18 mouse cellular contexts compared by ENCODE assay signal in genomic region chr3:41957385-41957784, GRCm38 (mm10).
DNase-seq lines count a peak whose midpoint lies in the region; ATAC-seq and TF ChIP-seq lines count a peak whose summit lies in the region.
"Had no signal": no experiment of that assay in that cellular context is flagged by ENCODE, and none has a peak within 500 bp of the region (broad histone marks: within the 10 kb centered on the region; RNA-seq: fewer than 3 reads in every experiment).

No protein-coding gene starts in this region.

- H3K4me1 ChIP-seq in kidney, embryonic 16.5 days (ENCODE audit: insufficient read depth, low read length), result no peaks in the 10 kb centered on the region
- no peaks in the 10 kb centered on the region for H3K4me1 ChIP-seq in embryonic facial prominence, embryonic 10.5 days
- H3K4me1 ChIP-seq in limb, embryonic 14.5 days (ENCODE audit: control insufficient read depth, insufficient read depth, low read length), result peaks cover 14% of the 10 kb centered on the region
- no peaks in the 10 kb centered on the region for H3K4me1 ChIP-seq in kidney, embryonic 15.5 days
- H3K4me1 ChIP-seq: intestine, embryonic 15.5 days; liver, embryonic 12.5 days; lung, embryonic 15.5 days; megakaryocyte, embryonic 14.5 days had no signal

- no peak overlapping the region for H3K9ac ChIP-seq in kidney, embryonic 16.5 days (replicated peaks; ENCODE audit: low read length)
- no peak overlapping the region for H3K9ac ChIP-seq in limb, embryonic 14.5 days (ENCODE audit: low read depth, low read length, severe bottlenecking)
- H3K9ac ChIP-seq in kidney, embryonic 15.5 days, result no peak overlapping the region
- H3K9ac ChIP-seq: forebrain, postnatal 0 days; intestine, embryonic 15.5 days; liver, embryonic 12.5 days; lung, embryonic 15.5 days had no signal

- 52% methylated on average over 3 of the region's 3 CpGs for WGBS in kidney, embryonic 16.5 days
- WGBS in embryonic facial prominence, embryonic 10.5 days, result 35% methylated on average over 3 of the region's 3 CpGs
- WGBS in limb, embryonic 14.5 days, result 22% methylated on average over 3 of the region's 3 CpGs
- WGBS in kidney, embryonic 15.5 days, result 44% methylated on average over 3 of the region's 3 CpGs

- ATAC-seq in kidney, embryonic 16.5 days (ENCODE audit: low FRiP score, low TSS enrichment), result no peak
- ATAC-seq in limb, embryonic 14.5 days (ENCODE audit: low FRiP score, low read depth), result no peak
- ATAC-seq in kidney, embryonic 15.5 days (replicated peaks; ENCODE audit: low FRiP score), result no peak
- ATAC-seq: forebrain, postnatal 0 days; intestine, embryonic 15.5 days; liver, embryonic 12.5 days had no signal

- H3K9me3 ChIP-seq in kidney, embryonic 16.5 days (ENCODE audit: low read length), result no peaks in the 10 kb centered on the region
- no peaks in the 10 kb centered on the region for H3K9me3 ChIP-seq in embryonic facial prominence, embryonic 10.5 days
- no peaks in the 10 kb centered on the region for H3K9me3 ChIP-seq in limb, embryonic 14.5 days (ENCODE audit: control insufficient read depth, low read length)
- H3K9me3 ChIP-seq in kidney, embryonic 15.5 days (replicated peaks), result no peaks in the 10 kb centered on the region
- H3K9me3 ChIP-seq: intestine, embryonic 15.5 days; liver, embryonic 12.5 days; lung, embryonic 15.5 days had no signal

- no peak overlapping the region for H3K4me3 ChIP-seq in kidney, embryonic 16.5 days (ENCODE audit: low read length)
- no peak overlapping the region for H3K4me3 ChIP-seq in embryonic facial prominence, embryonic 10.5 days
- no peak overlapping the region for H3K4me3 ChIP-seq in limb, embryonic 14.5 days (replicated peaks; ENCODE audit: low read length)
- H3K4me3 ChIP-seq in kidney, embryonic 15.5 days (replicated peaks), result no peak overlapping the region
- H3K4me3 ChIP-seq: intestine, embryonic 15.5 days; liver, embryonic 12.5 days; lung, embryonic 15.5 days; megakaryocyte, embryonic 14.5 days had no signal

- no peak overlapping the region for H3K27ac ChIP-seq in kidney, embryonic 16.5 days (ENCODE audit: low read length)
- no peak overlapping the region for H3K27ac ChIP-seq in embryonic facial prominence, embryonic 10.5 days (replicated peaks)
- H3K27ac ChIP-seq in limb, embryonic 14.5 days (replicated peaks; ENCODE audit: low read depth, low read length), result no peak overlapping the region
- H3K27ac ChIP-seq in kidney, embryonic 15.5 days, result no peak overlapping the region
- H3K27ac ChIP-seq: intestine, embryonic 15.5 days; liver, embryonic 12.5 days; lung, embryonic 15.5 days had no signal

- H3K27me3 ChIP-seq in kidney, embryonic 16.5 days (ENCODE audit: insufficient read depth, low read length), result no peaks in the 10 kb centered on the region
- no peaks in the 10 kb centered on the region for H3K27me3 ChIP-seq in embryonic facial prominence, embryonic 10.5 days (replicated peaks; ENCODE audit: low read depth, poor library complexity, severe bottlenecking)
- no peaks in the 10 kb centered on the region for H3K27me3 ChIP-seq in limb, embryonic 14.5 days (ENCODE audit: control insufficient read depth, insufficient read depth, low read length)
- H3K27me3 ChIP-seq in kidney, embryonic 15.5 days, result no peaks in the 10 kb centered on the region
- H3K27me3 ChIP-seq: intestine, embryonic 15.5 days; liver, embryonic 12.5 days; lung, embryonic 15.5 days; megakaryocyte, embryonic 14.5 days had no signal

- TF ChIP-seq POLR2A in limb, embryonic 14.5 days (IDR thresholded peaks at IDR 0.05; ENCODE audit: borderline replicate concordance, extremely low read depth, insufficient read depth, insufficient read length), result no peak

- H3K4me2 ChIP-seq in kidney, embryonic 16.5 days (replicated peaks; ENCODE audit: low read depth, low read length), result no peak overlapping the region
- H3K4me2 ChIP-seq in limb, embryonic 14.5 days (replicated peaks; ENCODE audit: low read depth, low read length, severe bottlenecking), result no peak overlapping the region
- no peak overlapping the region for H3K4me2 ChIP-seq in kidney, embryonic 15.5 days
- H3K4me2 ChIP-seq: intestine, embryonic 15.5 days; liver, embryonic 12.5 days; lung, embryonic 15.5 days had no signal

- no peaks in the 10 kb centered on the region for H3K36me3 ChIP-seq in kidney, embryonic 16.5 days (ENCODE audit: insufficient read depth, low read length)
- H3K36me3 ChIP-seq in embryonic facial prominence, embryonic 10.5 days (replicated peaks), result no peaks in the 10 kb centered on the region
- H3K36me3 ChIP-seq in limb, embryonic 14.5 days (ENCODE audit: control insufficient read depth, insufficient read depth, low read length), result no peaks in the 10 kb centered on the region
- no peaks in the 10 kb centered on the region for H3K36me3 ChIP-seq in kidney, embryonic 15.5 days
- H3K36me3 ChIP-seq: intestine, embryonic 15.5 days; liver, embryonic 12.5 days; lung, embryonic 15.5 days had no signal

- DNase-seq in kidney, postnatal 10 days, result peak; percentile 11
- peak; percentile 5 for DNase-seq in NIH3T3 (ENCODE audit: low read depth)
- DNase-seq in embryonic facial prominence, embryonic 10.5 days (ENCODE audit: low spot score), result peak; percentile 33
- peak; percentile 50 for DNase-seq in limb, embryonic 14.5 days (ENCODE audit: low spot score)
- DNase-seq in urinary bladder, postnatal 25 days (ENCODE audit: low spot score), result no peak
- DNase-seq: adrenal gland, postnatal 36 days; cerebellum, adult 2 months; forebrain, postnatal 0 days; heart, adult 18-20 months; kidney, postnatal 25 days; layer of hippocampus, adult 9-11 months; thymus, postnatal 25 days had no signal
